Mouse (Mus musculus): Measurements from ENCODE around the gene Ankrd22.

The Ankrd22 gene

DNA sequence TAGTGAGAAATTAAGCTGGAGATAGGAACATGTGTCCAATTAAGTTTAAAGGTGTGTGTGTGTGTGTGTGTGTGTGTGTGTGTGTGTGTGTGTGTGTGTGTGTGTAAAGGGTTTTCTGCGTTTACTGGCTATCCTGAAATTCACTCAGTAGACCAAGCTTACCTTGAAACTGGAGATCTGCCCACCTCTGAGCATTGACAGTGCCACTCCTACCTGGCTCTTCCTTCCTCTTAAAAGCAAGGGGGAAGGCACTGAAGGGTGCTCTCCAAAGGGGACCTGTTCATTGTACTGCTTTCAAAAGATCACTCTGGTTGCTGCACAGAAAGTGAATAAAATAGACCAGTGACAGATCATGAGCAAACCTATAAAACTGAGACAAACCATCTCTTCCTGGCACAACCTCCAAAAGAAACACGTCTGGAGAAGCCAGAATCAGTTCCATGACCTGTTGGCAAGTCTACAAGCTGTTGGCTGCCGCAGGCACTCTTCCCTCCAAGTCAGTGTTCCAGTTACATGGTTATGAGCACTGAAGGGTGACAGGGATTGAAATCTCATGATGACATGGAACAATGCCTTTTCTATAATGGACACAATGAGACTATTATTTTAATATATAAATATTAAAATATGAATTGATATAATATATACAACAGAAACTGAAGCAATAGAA lies 76.7 kb downstream of the Ankrd22 start:
- DNase-seq (ENCODE audit: low spot score) = no peak

DNA sequence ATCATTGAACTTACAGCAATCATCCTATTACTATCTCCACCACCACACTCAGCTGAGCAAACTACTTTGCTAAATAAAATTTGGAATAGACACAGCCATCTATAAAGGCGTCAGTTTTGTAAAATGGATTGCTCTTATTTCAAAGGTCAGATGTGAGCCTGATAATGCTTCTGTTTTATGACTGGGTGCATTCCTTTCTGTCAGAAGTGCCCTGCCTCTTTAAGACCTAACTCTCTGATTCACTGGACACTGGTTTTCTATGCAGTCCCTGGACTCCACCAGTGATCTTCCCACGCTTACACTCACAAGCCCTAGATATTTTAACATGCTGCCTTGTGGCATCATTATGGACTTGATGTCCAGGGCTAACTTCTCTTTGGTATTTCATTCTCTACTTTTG lies 87.7 kb downstream of the Ankrd22 start:
- no peak for DNase-seq (ENCODE audit: low spot score)

DNA sequence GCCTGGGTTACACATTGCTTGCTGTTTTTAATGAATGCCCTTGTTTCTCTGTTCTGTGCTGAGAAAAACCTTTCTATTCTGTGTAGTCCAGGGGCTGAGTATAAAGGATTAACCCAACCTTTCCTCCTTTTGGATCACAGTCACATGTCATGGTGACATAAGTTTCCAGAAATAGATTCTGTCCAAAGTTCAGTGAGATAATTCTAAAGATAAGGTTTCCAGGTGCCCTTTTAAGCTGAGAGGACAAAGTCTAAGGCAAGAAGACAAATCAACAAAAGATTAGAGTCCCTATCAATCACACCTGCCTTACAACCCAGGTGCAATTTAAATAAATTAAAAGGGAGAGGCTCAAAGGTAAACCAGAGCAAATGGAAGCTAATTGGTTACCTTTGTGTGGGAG lies 91.6 kb downstream of the Ankrd22 start:
- no peak for DNase-seq (ENCODE audit: low spot score)

All from layer of hippocampus, adult 11-12 months (tissue).